Mouse (Mus musculus) forebrain, embryonic 11.5 days (tissue): Measurements from ENCODE around the gene Slc6a9. TPM values are rescaled to one million over a fixed set of nuclear protein-coding genes. Genes with fewer than 3 reads are reported as not detected.

Experiments
- ATAC-seq: fragments of 200-750 bp; cut with Nextera tagmentation; replicated peaks from 2 replicates; pipeline ENCODE4 v1.8.0; 2017; ENCODE audit warnings: moderate TSS enrichment; ENCODE audit not compliant: low FRiP score
- DNase-seq: peaks from one replicate; pipeline ENCODE4 v3.0.0-alpha.2; 2017; ENCODE audit warnings: low spot score
- H3K27ac ChIP-seq: fragments of 300-500 bp; sonication (generic); 2 replicates; pipeline ENCODE4 v1.5.1; 2014; ENCODE audit warnings: low read depth, low read length
- H3K27me3 ChIP-seq: fragments of 300-500 bp; sonication (generic); 2 replicates; pipeline ENCODE4 v1.6.1; 2014; ENCODE audit warnings: mild to moderate bottlenecking, low read length, mixed read lengths; ENCODE audit not compliant: control insufficient read depth, insufficient read depth
- H3K36me3 ChIP-seq: fragments of 300-500 bp; sonication (generic); 2 replicates; pipeline ENCODE4 v1.6.1; 2014; ENCODE audit warnings: mild to moderate bottlenecking, low read length, moderate library complexity, mixed read lengths; ENCODE audit not compliant: control insufficient read depth, insufficient read depth
- H3K4me1 ChIP-seq: fragments of 300-500 bp; sonication (generic); replicated peaks from 2 replicates; pipeline ENCODE4 v1.6.1; 2014; ENCODE audit warnings: low read length, mixed read lengths; ENCODE audit not compliant: control insufficient read depth, insufficient read depth
- H3K4me2 ChIP-seq: fragments of 300-500 bp; sonication (generic); 2 replicates; pipeline ENCODE4 v1.6.1; 2014; ENCODE audit warnings: low read depth, mild to moderate bottlenecking, low read length, moderate library complexity, mixed read lengths; ENCODE audit not compliant: severe bottlenecking
- H3K4me3 ChIP-seq: fragments of 300-500 bp; sonication (generic); 2 replicates; pipeline ENCODE4 v1.5.1; 2014; ENCODE audit warnings: low read depth, low read length
- H3K9ac ChIP-seq: fragments of 300-500 bp; sonication (generic); 2 replicates; pipeline ENCODE4 v1.6.1; 2014; ENCODE audit warnings: low read length
- H3K9me3 ChIP-seq: fragments of 300-500 bp; sonication (generic); 2 replicates; pipeline ENCODE4 v1.6.1; 2016; ENCODE audit warnings: low read length, mixed read lengths; ENCODE audit not compliant: control insufficient read depth
- WGBS: fragments of 180-500 bp; shearing (Covaris S2); extraction: QIAGEN DNeasy Blood & Tissue Kit; methylation state at CpG from one replicate; pipeline ENCODE4 v1.1.7; 2014; 5-methylcytosine and 5-hydroxymethylcytosine counted together
- polyA plus RNA-seq: library from polyadenylated mRNA; unstranded; fragments of >200 nt; fragmentation: Nextera tagmentation; extraction: Ambion mirVana; gene quantifications from 2 replicates; pipeline ENCODE4 v1.2.1, GENCODE M21; 2014

The Slc6a9 gene
- polyA plus RNA-seq, 1 experiment from 2014 or later = 8.1 TPM

GRCm38 (mm10) chr4:117860570-117860969 is 26.3 kb downstream of the Slc6a9 start:
- H3K4me3 ChIP-seq = no peak overlapping the region
- no peaks in the 10 kb centered on the region for H3K9me3 ChIP-seq
- H3K27me3 ChIP-seq = no peaks in the 10 kb centered on the region
- 86% methylated on average over 9 of the region's 9 CpGs for WGBS
- H3K9ac ChIP-seq = no peak overlapping the region
- H3K36me3 ChIP-seq = no peaks in the 10 kb centered on the region
- DNase-seq (no peak), ATAC-seq (no peak)
- no peaks in the 10 kb centered on the region; the same call in 1 of the 2 replicates for H3K4me1 ChIP-seq
- no peak overlapping the region for H3K4me2 ChIP-seq
- H3K27ac ChIP-seq = no peak overlapping the region

GRCm38 (mm10) chr4:117862823-117863222 is 28.5 kb downstream of the Slc6a9 start:
- ATAC-seq (no peak), DNase-seq (no peak)
- no peak overlapping the region for H3K4me3 ChIP-seq
- 35% methylated on average over 4 of the region's 4 CpGs for WGBS
- H3K27ac ChIP-seq = no peak overlapping the region
- H3K4me1 ChIP-seq = no peaks in the 10 kb centered on the region; the same call in 1 of the 2 replicates
- H3K9ac ChIP-seq = no peak overlapping the region
- no peaks in the 10 kb centered on the region for H3K36me3 ChIP-seq
- H3K4me2 ChIP-seq = no peak overlapping the region
- no peaks in the 10 kb centered on the region for H3K27me3 ChIP-seq
- no peaks in the 10 kb centered on the region for H3K9me3 ChIP-seq

GRCm38 (mm10) chr4:117866083-117866482 is 31.8 kb downstream of the Slc6a9 start:
- H3K9ac ChIP-seq = peak overlapping the region; percentile 6; the same call in 1 of the 2 replicates
- no peaks in the 10 kb centered on the region for H3K36me3 ChIP-seq
- no peaks in the 10 kb centered on the region for H3K9me3 ChIP-seq
- DNase-seq (no peak), ATAC-seq (no peak)
- H3K4me1 ChIP-seq = no peaks in the 10 kb centered on the region
- no peak overlapping the region for H3K4me3 ChIP-seq
- no peak overlapping the region for H3K27ac ChIP-seq
- H3K4me2 ChIP-seq = no peak overlapping the region
- no peaks in the 10 kb centered on the region for H3K27me3 ChIP-seq
- 65% methylated on average over 9 of the region's 9 CpGs for WGBS

- WGBS = 77% methylated on average over 6 of the region's 6 CpGs
- Histone ChIP-seq H3K4me3 (no peak overlapping the region), H3K27ac (no peak overlapping the region), H3K4me2 (no peak overlapping the region), H3K9me3 (no peaks in the 10 kb centered on the region), H3K36me3 (no peaks in the 10 kb centered on the region), H3K27me3 (no peaks in the 10 kb centered on the region), H3K4me1 (no peaks in the 10 kb centered on the region), H3K9ac (no peak overlapping the region)
- ATAC-seq (no peak), DNase-seq (no peak)
Measured at GRCm38 (mm10) chr4:117867000-117867399, 32.7 kb downstream of the Slc6a9 start.

GRCm38 (mm10) chr4:117867823-117868222 is 33.5 kb downstream of the Slc6a9 start:
- Histone ChIP-seq H3K4me1 (0 out of 2 replicates have a peak, but pooled peaks cover 5% of the 10 kb centered on the region), H3K4me3 (no peak overlapping the region), H3K27me3 (no peaks in the 10 kb centered on the region), H3K27ac (no peak overlapping the region), H3K4me2 (no peak overlapping the region), H3K9me3 (no peaks in the 10 kb centered on the region), H3K9ac (no peak overlapping the region), H3K36me3 (no peaks in the 10 kb centered on the region)
- peak; percentile 40; the same call in 1 of the 2 replicates for ATAC-seq
- 17% methylated on average over 24 of the region's 24 CpGs for WGBS
- peak; percentile 84 for DNase-seq

GRCm38 (mm10) chr4:117869317-117869716 is 35.0 kb downstream of the Slc6a9 start:
- Histone ChIP-seq H3K9ac (no peak overlapping the region), H3K27me3 (no peaks in the 10 kb centered on the region), H3K4me2 (no peak overlapping the region), H3K27ac (no peak overlapping the region), H3K4me3 (no peak overlapping the region), H3K36me3 (peaks cover 3% of the 10 kb centered on the region; the same call in 1 of the 2 replicates), H3K4me1 (0 out of 2 replicates have a peak, but pooled peaks cover 6% of the 10 kb centered on the region), H3K9me3 (no peaks in the 10 kb centered on the region)
- DNase-seq (no peak), ATAC-seq (no peak)
- WGBS = 82% methylated on average over 9 of the region's 9 CpGs

GRCm38 (mm10) chr4:117870437-117870836 is 36.1 kb downstream of the Slc6a9 start:
- Histone ChIP-seq H3K4me3 (no peak overlapping the region), H3K4me1 (0 out of 2 replicates have a peak, but pooled peaks cover 6% of the 10 kb centered on the region), H3K4me2 (no peak overlapping the region), H3K9ac (no peak overlapping the region), H3K27me3 (no peaks in the 10 kb centered on the region), H3K9me3 (no peaks in the 10 kb centered on the region), H3K36me3 (peaks cover 3% of the 10 kb centered on the region; the same call in 1 of the 2 replicates), H3K27ac (no peak overlapping the region)
- no peak for DNase-seq
- ATAC-seq = no peak
- 71% methylated on average over 1 of the region's 1 CpGs for WGBS

GRCm38 (mm10) chr4:117871787-117872186 is 37.5 kb downstream of the Slc6a9 start:
- no peak for DNase-seq
- 0 out of 2 replicates have a peak, but pooled peaks cover 6% of the 10 kb centered on the region for H3K4me1 ChIP-seq
- no peak overlapping the region; the same call in 1 of the 2 replicates for H3K4me2 ChIP-seq
- no peak overlapping the region for H3K4me3 ChIP-seq
- no peak for ATAC-seq
- no peak overlapping the region for H3K27ac ChIP-seq
- no peak overlapping the region for H3K9ac ChIP-seq
- WGBS = 69% methylated on average over 7 of the region's 7 CpGs
- H3K9me3 ChIP-seq = no peaks in the 10 kb centered on the region
- peaks cover 3% of the 10 kb centered on the region; the same call in 1 of the 2 replicates for H3K36me3 ChIP-seq
- H3K27me3 ChIP-seq = no peaks in the 10 kb centered on the region

GRCm38 (mm10) chr4:117872471-117872886 is 38.2 kb downstream of the Slc6a9 start, which contains the start of gene Ccdc24:
TSS of gene Ccdc24 (minus strand) at chr4:117872557.
- Histone ChIP-seq H3K4me2 (peak within 1 kb of the TSS; percentile 35), H3K4me1 (0 out of 2 replicates have a peak, but pooled peaks cover 6% of the 10 kb centered on the region), H3K9ac (0 out of 2 replicates have a peak within 1 kb of the TSS, but pooled peaks have one; percentile 33), H3K27ac (no peak within 1 kb of the TSS), H3K36me3 (peaks cover 3% of the 10 kb centered on the region; the same call in 1 of the 2 replicates), H3K27me3 (no peaks in the 10 kb centered on the region), H3K4me3 (no peak within 1 kb of the TSS; the same call in 1 of the 2 replicates), H3K9me3 (no peaks in the 10 kb centered on the region)
- peak; percentile 49; the same call in 1 of the 2 replicates for ATAC-seq
- DNase-seq = peak; percentile 68
- 6% methylated on average over 14 of the region's 14 CpGs for WGBS
